Mouse (Mus musculus): ENCODE measurements around the gene Rab6b. TPM values are rescaled to one million over a fixed set of nuclear protein-coding genes. Genes with fewer than 3 reads are reported as not detected.

Gene Rab6b
- 7.3 and 8.3 TPM in 2 replicates for polyA plus RNA-seq (2014; fragmentation: Nextera tagmentation; extraction: Ambion mirVana)

GRCm38 (mm10) chr9:103111621-103112470 is at the start of gene Rab6b:
TSS of gene Rab6b (plus strand) at chr9:103111787.
- no peaks in the 10 kb centered on the region for H3K9me3 ChIP-seq (ENCODE audit: control insufficient read depth, low read length)
- H3K36me3 ChIP-seq (ENCODE audit: control insufficient read depth, insufficient read depth, low read length): no peaks in the 10 kb centered on the region
- peaks cover 21% of the 10 kb centered on the region; the same call in 1 of the 2 replicates for H3K4me1 ChIP-seq (ENCODE audit: control insufficient read depth, insufficient read depth, low read length)
- under 1% methylated on average over 30 of the region's 81 CpGs for WGBS
- H3K4me3 ChIP-seq (ENCODE audit: low read depth, low read length): peak within 1 kb of the TSS; percentile 71
- H3K27me3 ChIP-seq (replicated peaks; ENCODE audit: control insufficient read depth, insufficient read depth, low read length): peaks cover 45% of the 10 kb centered on the region
- peak; percentile 74 for ATAC-seq (ENCODE audit: low read depth)
- H3K27ac ChIP-seq (replicated peaks; ENCODE audit: low read depth, low read length): no peak within 1 kb of the TSS
- peak; percentile 72 for DNase-seq (ENCODE audit: low spot score)
- peak within 1 kb of the TSS; percentile 77 for H3K9ac ChIP-seq (ENCODE audit: low read depth, low read length)
- peak within 1 kb of the TSS; percentile 96 for H3K4me2 ChIP-seq (ENCODE audit: low read depth, low read length)

GRCm38 (mm10) chr9:103063591-103063990 is 48.0 kb upstream of the Rab6b start:
- Histone ChIP-seq H3K27me3 (replicated peaks; ENCODE audit: control insufficient read depth, insufficient read depth, low read length) (no peaks in the 10 kb centered on the region), H3K4me2 (ENCODE audit: low read depth, low read length) (no peak overlapping the region), H3K27ac (replicated peaks; ENCODE audit: low read depth, low read length) (no peak overlapping the region), H3K4me3 (ENCODE audit: low read depth, low read length) (no peak overlapping the region), H3K9ac (ENCODE audit: low read depth, low read length) (no peak overlapping the region), H3K4me1 (ENCODE audit: control insufficient read depth, insufficient read depth, low read length) (peaks cover 6% of the 10 kb centered on the region; the same call in 1 of the 2 replicates), H3K9me3 (ENCODE audit: control insufficient read depth, low read length) (no peaks in the 10 kb centered on the region), H3K36me3 (ENCODE audit: control insufficient read depth, insufficient read depth, low read length) (no peaks in the 10 kb centered on the region)
- DNase-seq (ENCODE audit: low spot score): no peak
- WGBS: 89% methylated on average over 6 of the region's 6 CpGs
- no peak for ATAC-seq (ENCODE audit: low read depth)

GRCm38 (mm10) chr9:103066845-103067244 is 44.7 kb upstream of the Rab6b start:
- Histone ChIP-seq H3K9me3 (ENCODE audit: control insufficient read depth, low read length) (no peaks in the 10 kb centered on the region), H3K9ac (ENCODE audit: low read depth, low read length) (no peak overlapping the region), H3K36me3 (ENCODE audit: control insufficient read depth, insufficient read depth, low read length) (no peaks in the 10 kb centered on the region), H3K27ac (replicated peaks; ENCODE audit: low read depth, low read length) (peak overlapping the region; percentile 53), H3K4me3 (ENCODE audit: low read depth, low read length) (no peak overlapping the region), H3K4me1 (ENCODE audit: control insufficient read depth, insufficient read depth, low read length) (peaks cover 6% of the 10 kb centered on the region; the same call in 1 of the 2 replicates), H3K27me3 (replicated peaks; ENCODE audit: control insufficient read depth, insufficient read depth, low read length) (no peaks in the 10 kb centered on the region), H3K4me2 (ENCODE audit: low read depth, low read length) (no peak overlapping the region)
- ATAC-seq (ENCODE audit: low read depth) (peak; percentile 86), DNase-seq (ENCODE audit: low spot score) (peak; percentile 86)
- 40% methylated on average over 8 of the region's 8 CpGs for WGBS

GRCm38 (mm10) chr9:103067651-103068050 is 43.9 kb upstream of the Rab6b start:
- 85% methylated on average over 8 of the region's 11 CpGs for WGBS
- peak overlapping the region; percentile 23 for H3K27ac ChIP-seq (replicated peaks; ENCODE audit: low read depth, low read length)
- DNase-seq (ENCODE audit: low spot score) (no peak), ATAC-seq (ENCODE audit: low read depth) (0 out of 2 replicates have a peak, but pooled peaks have one; percentile 4)
- H3K36me3 ChIP-seq (ENCODE audit: control insufficient read depth, insufficient read depth, low read length): no peaks in the 10 kb centered on the region
- no peak overlapping the region for H3K4me2 ChIP-seq (ENCODE audit: low read depth, low read length)
- no peaks in the 10 kb centered on the region for H3K27me3 ChIP-seq (replicated peaks; ENCODE audit: control insufficient read depth, insufficient read depth, low read length)
- no peak overlapping the region for H3K9ac ChIP-seq (ENCODE audit: low read depth, low read length)
- H3K4me1 ChIP-seq (ENCODE audit: control insufficient read depth, insufficient read depth, low read length): peaks cover 6% of the 10 kb centered on the region; the same call in 1 of the 2 replicates
- H3K9me3 ChIP-seq (ENCODE audit: control insufficient read depth, low read length): no peaks in the 10 kb centered on the region
- no peak overlapping the region for H3K4me3 ChIP-seq (ENCODE audit: low read depth, low read length)

GRCm38 (mm10) chr9:103068769-103069168 is 42.8 kb upstream of the Rab6b start:
- Histone ChIP-seq H3K9me3 (ENCODE audit: control insufficient read depth, low read length) (no peaks in the 10 kb centered on the region), H3K4me2 (ENCODE audit: low read depth, low read length) (no peak overlapping the region), H3K27ac (replicated peaks; ENCODE audit: low read depth, low read length) (no peak overlapping the region), H3K4me3 (ENCODE audit: low read depth, low read length) (no peak overlapping the region), H3K4me1 (ENCODE audit: control insufficient read depth, insufficient read depth, low read length) (peaks cover 6% of the 10 kb centered on the region; the same call in 1 of the 2 replicates), H3K9ac (ENCODE audit: low read depth, low read length) (no peak overlapping the region), H3K36me3 (ENCODE audit: control insufficient read depth, insufficient read depth, low read length) (no peaks in the 10 kb centered on the region), H3K27me3 (replicated peaks; ENCODE audit: control insufficient read depth, insufficient read depth, low read length) (no peaks in the 10 kb centered on the region)
- 88% methylated on average over 8 of the region's 8 CpGs for WGBS
- ATAC-seq (ENCODE audit: low read depth): no peak
- no peak for DNase-seq (ENCODE audit: low spot score)

- peaks cover 6% of the 10 kb centered on the region; the same call in 1 of the 2 replicates for H3K4me1 ChIP-seq (ENCODE audit: control insufficient read depth, insufficient read depth, low read length)
- H3K4me2 ChIP-seq (ENCODE audit: low read depth, low read length): no peak overlapping the region
- H3K27ac ChIP-seq (replicated peaks; ENCODE audit: low read depth, low read length): no peak overlapping the region
- no peak for DNase-seq (ENCODE audit: low spot score)
- H3K9me3 ChIP-seq (ENCODE audit: control insufficient read depth, low read length): peaks cover 5% of the 10 kb centered on the region; the same call in 1 of the 2 replicates
- no peak for ATAC-seq (ENCODE audit: low read depth)
- no peak overlapping the region for H3K4me3 ChIP-seq (ENCODE audit: low read depth, low read length)
- no peaks in the 10 kb centered on the region for H3K27me3 ChIP-seq (replicated peaks; ENCODE audit: control insufficient read depth, insufficient read depth, low read length)
- H3K36me3 ChIP-seq (ENCODE audit: control insufficient read depth, insufficient read depth, low read length): no peaks in the 10 kb centered on the region
- 77% methylated on average over 7 of the region's 7 CpGs for WGBS
- no peak overlapping the region for H3K9ac ChIP-seq (ENCODE audit: low read depth, low read length)
Measured at GRCm38 (mm10) chr9:103071541-103072203, 39.9 kb upstream of the Rab6b start.

GRCm38 (mm10) chr9:103072204-103072599 is 39.4 kb upstream of the Rab6b start:
- Histone ChIP-seq H3K4me1 (ENCODE audit: control insufficient read depth, insufficient read depth, low read length) (peaks cover 3% of the 10 kb centered on the region; the same call in 1 of the 2 replicates), H3K27ac (replicated peaks; ENCODE audit: low read depth, low read length) (no peak overlapping the region), H3K9me3 (ENCODE audit: control insufficient read depth, low read length) (peaks cover 5% of the 10 kb centered on the region; the same call in 1 of the 2 replicates), H3K4me2 (ENCODE audit: low read depth, low read length) (no peak overlapping the region), H3K36me3 (ENCODE audit: control insufficient read depth, insufficient read depth, low read length) (no peaks in the 10 kb centered on the region), H3K27me3 (replicated peaks; ENCODE audit: control insufficient read depth, insufficient read depth, low read length) (no peaks in the 10 kb centered on the region), H3K4me3 (ENCODE audit: low read depth, low read length) (no peak overlapping the region), H3K9ac (ENCODE audit: low read depth, low read length) (no peak overlapping the region)
- 79% methylated on average over 6 of the region's 6 CpGs for WGBS
- no peak for ATAC-seq (ENCODE audit: low read depth)
- no peak for DNase-seq (ENCODE audit: low spot score)

- 85% methylated on average over 11 of the region's 11 CpGs for WGBS
- peaks cover 5% of the 10 kb centered on the region; the same call in 1 of the 2 replicates for H3K9me3 ChIP-seq (ENCODE audit: control insufficient read depth, low read length)
Measured at GRCm38 (mm10) chr9:103072926-103073515, 38.6 kb upstream of the Rab6b start.

More at GRCm38 (mm10) chr9:103072926-103073515, 38.6 kb upstream of the Rab6b start:
- Histone ChIP-seq H3K36me3 (ENCODE audit: control insufficient read depth, insufficient read depth, low read length) (no peaks in the 10 kb centered on the region), H3K4me3 (ENCODE audit: low read depth, low read length) (no peak overlapping the region), H3K4me1 (ENCODE audit: control insufficient read depth, insufficient read depth, low read length) (no peaks in the 10 kb centered on the region), H3K4me2 (ENCODE audit: low read depth, low read length) (no peak overlapping the region), H3K27ac (replicated peaks; ENCODE audit: low read depth, low read length) (no peak overlapping the region), H3K27me3 (replicated peaks; ENCODE audit: control insufficient read depth, insufficient read depth, low read length) (no peaks in the 10 kb centered on the region), H3K9ac (ENCODE audit: low read depth, low read length) (no peak overlapping the region)
- ATAC-seq (ENCODE audit: low read depth): no peak
- DNase-seq (ENCODE audit: low spot score): no peak

Data from embryonic facial prominence, embryonic 14.5 days (tissue).